Mouse (Mus musculus) liver, embryonic 14.5 days (tissue): ENCODE data around the gene Gfod1. TPM values are rescaled to one million over a fixed set of nuclear protein-coding genes. Genes with fewer than 3 reads are reported as not detected.
A peak's percentile ranks its signal among the peaks of the same experiment; 100 is the strongest.

Source experiments
- ATAC-seq: fragments of 200-750 bp; cut with Nextera tagmentation; 2 replicates; pipeline ENCODE4 v1.8.0; 2017; ENCODE audit warnings: moderate number of reproducible peaks, mild to moderate bottlenecking, moderate library complexity; ENCODE audit not compliant: insufficient read depth
- DNase-seq, 3 experiments: peaks; one replicate each; pipeline ENCODE4 v3.0.0-alpha.2; 2012 to 2013; ENCODE audit warnings: low read depth in 3 of 3, low spot score in 3 of 3
- H3K27ac ChIP-seq: fragments of 300-500 bp; sonication (generic); 2 replicates; pipeline ENCODE4 v1.5.1; 2014; ENCODE audit warnings: moderate library complexity, mild to moderate bottlenecking, control low read depth, inconsistent platforms
- H3K27me3 ChIP-seq: fragments of 300-500 bp; sonication (generic); 2 replicates; pipeline ENCODE4 v1.6.1; 2014; ENCODE audit warnings: mild to moderate bottlenecking, low read length, moderate library complexity; ENCODE audit not compliant: control insufficient read depth, insufficient read depth
- H3K36me3 ChIP-seq: fragments of 300-500 bp; sonication (generic); replicated peaks from 2 replicates; pipeline ENCODE4 v1.6.1; 2014; ENCODE audit warnings: low read depth; ENCODE audit not compliant: control insufficient read depth, insufficient read depth
- H3K4me1 ChIP-seq, 2 experiments: fragments of 200-500 bp in 1 of 2; fragments of 300-500 bp in 1 of 2; sonication (generic) in 1 of 2; replicated peaks; 2 replicates each; pipeline ENCODE4 v1.6.1; 2012 to 2014; ENCODE audit warnings: antibody characterized with exemption in 1 of 2, inconsistent platforms in 1 of 2, low read length in 1 of 2; ENCODE audit not compliant: control insufficient read depth in 2 of 2, insufficient read depth in 2 of 2
- H3K4me2 ChIP-seq: fragments of 300-500 bp; sonication (generic); 2 replicates; pipeline ENCODE4 v1.6.1; 2014; ENCODE audit warnings: low read depth, mild to moderate bottlenecking, control low read depth, moderate library complexity
- H3K4me3 ChIP-seq, 2 experiments: fragments of 200-500 bp in 1 of 2; fragments of 300-500 bp in 1 of 2; sonication (generic) in 1 of 2; 2 replicates each; pipeline ENCODE4 v1.5.1; 2012 to 2014; ENCODE audit warnings: low read depth in 2 of 2, low read length in 2 of 2, mild to moderate bottlenecking in 2 of 2, control low read depth in 1 of 2, inconsistent platforms in 1 of 2, moderate library complexity in 1 of 2; ENCODE audit not compliant: insufficient read depth in 1 of 2
- H3K9ac ChIP-seq: fragments of 300-500 bp; sonication (generic); replicated peaks from 2 replicates; pipeline ENCODE4 v1.6.1; 2014; ENCODE audit warnings: mild to moderate bottlenecking, control low read depth, moderate library complexity
- H3K9me3 ChIP-seq: fragments of 300-500 bp; sonication (generic); 2 replicates; pipeline ENCODE4 v1.6.1; 2016; ENCODE audit warnings: low read length, mixed read lengths; ENCODE audit not compliant: control insufficient read depth
- CTCF ChIP-seq: IDR thresholded peaks from 2 replicates; pipeline ENCODE4 v1.5.1; 2016; ENCODE audit warnings: antibody characterized with exemption, low read depth, control low read depth
- EP300 ChIP-seq: IDR thresholded peaks from 2 replicates; pipeline ENCODE4 v1.6.1; 2016; ENCODE audit warnings: antibody characterized with exemption, low read depth
- WGBS: fragments of 180-500 bp; shearing (Covaris S2); extraction: QIAGEN DNeasy Blood & Tissue Kit; methylation state at CpG from one replicate; pipeline ENCODE4 v1.1.7; 2014; ENCODE audit not compliant: insufficient replicate concordance; 5-methylcytosine and 5-hydroxymethylcytosine counted together
- polyA plus RNA-seq, 2 experiments: library from polyadenylated mRNA; depleted of rRNA in 1 of 2; stranded (reverse) in 1 of 2; unstranded in 1 of 2; fragments of >200 nt; fragmentation: Nextera tagmentation in 1 of 2; extraction: Ambion mirVana in 1 of 2; gene quantifications; 2 replicates each; pipeline versions ENCODE4 v1.2.1 to v1.2.3; 2012 to 2014

Gene Gfod1
- polyA plus RNA-seq, 2 experiments: 0.41 to 0.42 TPM

- no peaks in the 10 kb centered on the region; the same call in 1 of the 2 replicates for H3K27me3 ChIP-seq
- H3K27ac ChIP-seq: no peak overlapping the region
- TF ChIP-seq CTCF (no peak), EP300 (no peak)
- H3K9ac ChIP-seq: no peak overlapping the region
- H3K36me3 ChIP-seq: no peaks in the 10 kb centered on the region
- no peak overlapping the region for H3K4me3 ChIP-seq
- WGBS: 76% methylated on average over 12 of the region's 12 CpGs
- peaks cover 6 to 14% of the 10 kb centered on the region in 2 experiments for H3K4me1 ChIP-seq
- ATAC-seq: no peak
- no peak for DNase-seq
- no peaks in the 10 kb centered on the region for H3K9me3 ChIP-seq
- H3K4me2 ChIP-seq: no peak overlapping the region
These were observed 97.8 kb downstream of the Gfod1 start for GRCm38 (mm10) chr13:43206118-43206683.

- Histone ChIP-seq H3K4me1 (peaks cover 0 to 4% of the 10 kb centered on the region in 2 experiments; a peak in 2 of 4 replicates), H3K36me3 (no peaks in the 10 kb centered on the region), H3K9me3 (no peaks in the 10 kb centered on the region), H3K9ac (no peak overlapping the region), H3K27me3 (no peaks in the 10 kb centered on the region), H3K27ac (no peak overlapping the region), H3K4me3 (no peak overlapping the region), H3K4me2 (no peak overlapping the region)
- no peak for DNase-seq
- 28% methylated on average over 5 of the region's 5 CpGs for WGBS
- ATAC-seq: no peak
- TF ChIP-seq CTCF: no peak
- TF ChIP-seq EP300: no peak
These were observed 100.3 kb downstream of the Gfod1 start for GRCm38 (mm10) chr13:43203641-43204040.

GRCm38 (mm10) chr13:43203234-43203633 is 100.7 kb downstream of the Gfod1 start:
- peaks cover 0 to 2% of the 10 kb centered on the region in 2 experiments; a peak in 1 of 4 replicates for H3K4me1 ChIP-seq
- H3K27me3 ChIP-seq: no peaks in the 10 kb centered on the region
- ATAC-seq (no peak), DNase-seq (no peak)
- no peaks in the 10 kb centered on the region for H3K36me3 ChIP-seq
- H3K4me2 ChIP-seq: no peak overlapping the region
- 70% methylated on average over 7 of the region's 7 CpGs for WGBS
- H3K27ac ChIP-seq: no peak overlapping the region
- no peak overlapping the region for H3K9ac ChIP-seq
- TF ChIP-seq CTCF: no peak
- no peak for TF ChIP-seq EP300
- no peaks in the 10 kb centered on the region for H3K9me3 ChIP-seq
- no peak overlapping the region for H3K4me3 ChIP-seq

GRCm38 (mm10) chr13:43202351-43202750 is 101.6 kb downstream of the Gfod1 start:
- DNase-seq: no peak
- no peak for ATAC-seq
- no peaks in the 10 kb centered on the region for H3K4me1 ChIP-seq
- no peaks in the 10 kb centered on the region for H3K36me3 ChIP-seq
- H3K27me3 ChIP-seq: no peaks in the 10 kb centered on the region; the same call in 1 of the 2 replicates
- H3K27ac ChIP-seq: no peak overlapping the region
- H3K9ac ChIP-seq: no peak overlapping the region
- H3K9me3 ChIP-seq: no peaks in the 10 kb centered on the region
- no peak for TF ChIP-seq EP300
- no peak for TF ChIP-seq CTCF
- no peak overlapping the region for H3K4me3 ChIP-seq
- no peak overlapping the region for H3K4me2 ChIP-seq
- WGBS: 64% methylated on average over 10 of the region's 10 CpGs

- 49% methylated on average over 22 of the region's 22 CpGs for WGBS
- no peaks in the 10 kb centered on the region for H3K9me3 ChIP-seq
- no peak for DNase-seq
- no peak overlapping the region for H3K4me2 ChIP-seq
- H3K27me3 ChIP-seq: no peaks in the 10 kb centered on the region; the same call in none of the 2 replicates
- no peak overlapping the region for H3K27ac ChIP-seq
- no peaks in the 10 kb centered on the region; a peak in 1 of 4 replicates for H3K4me1 ChIP-seq
- ATAC-seq: no peak
- TF ChIP-seq EP300 (no peak), CTCF (peak; percentile 91)
- H3K36me3 ChIP-seq: no peaks in the 10 kb centered on the region
- no peak overlapping the region for H3K9ac ChIP-seq
- H3K4me3 ChIP-seq: no peak overlapping the region
These were observed 102.9 kb downstream of the Gfod1 start for GRCm38 (mm10) chr13:43201033-43201432.
